19 mouse cellular contexts compared by ENCODE assay signal in genomic region chr10:26993971-26994761, GRCm38 (mm10).
DNase-seq lines count a peak whose midpoint lies in the region; ATAC-seq and TF ChIP-seq lines count a peak whose summit lies in the region.
"Had no signal": no experiment of that assay in that cellular context is flagged by ENCODE, and none has a peak within 500 bp of the region (broad histone marks: within the 10 kb centered on the region; RNA-seq: fewer than 3 reads in every experiment).

No protein-coding gene starts in this region.

- H3K4me3 ChIP-seq in forebrain, embryonic 13.5 days = no peak overlapping the region
- H3K4me3 ChIP-seq in forebrain, embryonic 10.5 days = no peak overlapping the region
- no peak overlapping the region for H3K4me3 ChIP-seq in forebrain, embryonic 15.5 days
- H3K4me3 ChIP-seq in limb, embryonic 10.5 days = no peak overlapping the region
- H3K4me3 ChIP-seq in midbrain, postnatal 0 days (ENCODE audit: low read depth, low read length) = no peak overlapping the region
- H3K4me3 ChIP-seq: liver, embryonic 13.5 days; myocyte; stomach, embryonic 15.5 days had no signal

- no peaks in the 10 kb centered on the region for H3K27me3 ChIP-seq in forebrain, embryonic 13.5 days
- no peaks in the 10 kb centered on the region for H3K27me3 ChIP-seq in forebrain, embryonic 10.5 days (ENCODE audit: poor library complexity, severe bottlenecking)
- no peaks in the 10 kb centered on the region for H3K27me3 ChIP-seq in forebrain, embryonic 15.5 days
- H3K27me3 ChIP-seq in limb, embryonic 10.5 days (ENCODE audit: low read depth, poor library complexity, severe bottlenecking) = no peaks in the 10 kb centered on the region
- no peaks in the 10 kb centered on the region for H3K27me3 ChIP-seq in midbrain, postnatal 0 days (ENCODE audit: insufficient read depth, low read length)
- H3K27me3 ChIP-seq: CH12.LX; liver, embryonic 13.5 days; stomach, embryonic 15.5 days had no signal

- H3K9me3 ChIP-seq in forebrain, embryonic 13.5 days (replicated peaks) = no peaks in the 10 kb centered on the region
- no peaks in the 10 kb centered on the region for H3K9me3 ChIP-seq in forebrain, embryonic 10.5 days
- H3K9me3 ChIP-seq in forebrain, embryonic 15.5 days = no peaks in the 10 kb centered on the region
- no peaks in the 10 kb centered on the region for H3K9me3 ChIP-seq in limb, embryonic 10.5 days (replicated peaks)
- H3K9me3 ChIP-seq in midbrain, postnatal 0 days (ENCODE audit: low read length) = no peaks in the 10 kb centered on the region
- H3K9me3 ChIP-seq: liver, embryonic 13.5 days; stomach, embryonic 15.5 days had no signal

- no peaks in the 10 kb centered on the region for H3K4me1 ChIP-seq in forebrain, embryonic 13.5 days
- H3K4me1 ChIP-seq in forebrain, embryonic 10.5 days = no peaks in the 10 kb centered on the region
- H3K4me1 ChIP-seq in forebrain, embryonic 15.5 days = no peaks in the 10 kb centered on the region
- H3K4me1 ChIP-seq in limb, embryonic 10.5 days = peaks cover 18% of the 10 kb centered on the region
- 0 out of 2 replicates have a peak, but pooled peaks cover 2% of the 10 kb centered on the region for H3K4me1 ChIP-seq in midbrain, postnatal 0 days (ENCODE audit: insufficient read depth, low read length)
- H3K4me1 ChIP-seq: stomach, embryonic 15.5 days had no signal

- WGBS in forebrain, embryonic 13.5 days = 66% methylated on average over 8 of the region's 8 CpGs
- 82% methylated on average over 8 of the region's 8 CpGs for WGBS in forebrain, embryonic 10.5 days
- 69% methylated on average over 8 of the region's 8 CpGs for WGBS in forebrain, embryonic 15.5 days
- 78% methylated on average over 8 of the region's 8 CpGs for WGBS in limb, embryonic 10.5 days
- 58% methylated on average over 8 of the region's 8 CpGs for WGBS in midbrain, postnatal 0 days

- peak; percentile 50 for ATAC-seq in forebrain, embryonic 13.5 days
- ATAC-seq in forebrain, embryonic 15.5 days (replicated peaks) = peak; percentile 58; the same call in 1 of the 2 replicates
- ATAC-seq in midbrain, postnatal 0 days (ENCODE audit: low FRiP score) = peak; percentile 64

- DNase-seq in forebrain, embryonic 10.5 days (ENCODE audit: extremely low spot score, low spot score) = no peak
- peak; percentile 56 for DNase-seq in limb, embryonic 10.5 days (ENCODE audit: low spot score)
- peak; percentile 63 for DNase-seq in midbrain, postnatal 0 days (ENCODE audit: low spot score)
- DNase-seq in adrenal gland, adult 18-20 months (ENCODE audit: low spot score in 2 of 2) = no peak
- no peak for DNase-seq in ovary, postnatal 10 days (ENCODE audit: low spot score)
- no peak for DNase-seq in urinary bladder, postnatal 36 days (ENCODE audit: low spot score in 2 of 2)
- DNase-seq: adrenal gland, postnatal 14 days; cerebellum, postnatal 14 days; gastrocnemius, postnatal 25 days; kidney, adult 8-10 months; kidney, postnatal 36 days; liver, embryonic 13.5 days; right cerebral cortex, postnatal 14 days; thymus, adult 2 months had no signal

- TF ChIP-seq CTCF in midbrain, postnatal 0 days (IDR thresholded peaks at IDR 0.05) = no peak

- H3K9ac ChIP-seq in forebrain, embryonic 13.5 days = no peak overlapping the region
- no peak overlapping the region for H3K9ac ChIP-seq in forebrain, embryonic 15.5 days (replicated peaks)
- H3K9ac ChIP-seq in midbrain, postnatal 0 days (replicated peaks; ENCODE audit: low read length, poor library complexity, severe bottlenecking) = no peak overlapping the region
- H3K9ac ChIP-seq: liver, embryonic 13.5 days; stomach, embryonic 15.5 days had no signal

- no peak overlapping the region for H3K27ac ChIP-seq in forebrain, embryonic 13.5 days
- H3K27ac ChIP-seq in forebrain, embryonic 10.5 days = no peak overlapping the region
- no peak overlapping the region for H3K27ac ChIP-seq in forebrain, embryonic 15.5 days (replicated peaks)
- peak overlapping the region; percentile 68; the same call in 1 of the 2 replicates for H3K27ac ChIP-seq in limb, embryonic 10.5 days
- H3K27ac ChIP-seq in midbrain, postnatal 0 days (ENCODE audit: low read depth, low read length) = 0 out of 2 replicates have a peak overlapping the region, but pooled peaks have one; percentile 59
- H3K27ac ChIP-seq: liver, embryonic 13.5 days; stomach, embryonic 15.5 days had no signal

- no peak overlapping the region for H3K4me2 ChIP-seq in forebrain, embryonic 13.5 days
- H3K4me2 ChIP-seq in forebrain, embryonic 15.5 days (replicated peaks) = no peak overlapping the region
- H3K4me2 ChIP-seq in midbrain, postnatal 0 days (ENCODE audit: low read depth, low read length, poor library complexity, severe bottlenecking) = no peak overlapping the region
- H3K4me2 ChIP-seq: liver, embryonic 13.5 days; stomach, embryonic 15.5 days had no signal

- H3K36me3 ChIP-seq in forebrain, embryonic 13.5 days (ENCODE audit: poor library complexity, severe bottlenecking) = no peaks in the 10 kb centered on the region
- H3K36me3 ChIP-seq in forebrain, embryonic 10.5 days (replicated peaks) = no peaks in the 10 kb centered on the region
- no peaks in the 10 kb centered on the region for H3K36me3 ChIP-seq in forebrain, embryonic 15.5 days
- H3K36me3 ChIP-seq in limb, embryonic 10.5 days = no peaks in the 10 kb centered on the region
- H3K36me3 ChIP-seq in midbrain, postnatal 0 days (ENCODE audit: insufficient read depth, low read length) = no peaks in the 10 kb centered on the region
- H3K36me3 ChIP-seq: liver, embryonic 13.5 days; stomach, embryonic 15.5 days had no signal

Comparison
In these comparisons a context has a peak if more than half of its experiments do, and no peak if none do; other contexts are left out.
1. H3K27ac ChIP-seq: peak in limb, embryonic 10.5 days (single experiment) and midbrain, postnatal 0 days (single experiment); none in forebrain, embryonic 13.5 days (single experiment), forebrain, embryonic 10.5 days (single experiment) and forebrain, embryonic 15.5 days (single experiment).
2. DNase-seq: peak in limb, embryonic 10.5 days (single experiment) and midbrain, postnatal 0 days (single experiment); none in forebrain, embryonic 10.5 days (single experiment), adrenal gland, adult 18-20 months (0 of 2), ovary, postnatal 10 days (single experiment) and urinary bladder, postnatal 36 days (0 of 2).
3. Peak in every context shown above with its lines, with median percentiles within 50 percentile points of each other: ATAC-seq.